Mouse (Mus musculus): Measurements from ENCODE around the gene Robo1. TPM values are rescaled to one million over a fixed set of nuclear protein-coding genes. Genes with fewer than 3 reads are reported as not detected.

The Robo1 gene
- polyA plus RNA-seq, 1 experiment from 2014 or later, result 91.8 TPM

DNA sequence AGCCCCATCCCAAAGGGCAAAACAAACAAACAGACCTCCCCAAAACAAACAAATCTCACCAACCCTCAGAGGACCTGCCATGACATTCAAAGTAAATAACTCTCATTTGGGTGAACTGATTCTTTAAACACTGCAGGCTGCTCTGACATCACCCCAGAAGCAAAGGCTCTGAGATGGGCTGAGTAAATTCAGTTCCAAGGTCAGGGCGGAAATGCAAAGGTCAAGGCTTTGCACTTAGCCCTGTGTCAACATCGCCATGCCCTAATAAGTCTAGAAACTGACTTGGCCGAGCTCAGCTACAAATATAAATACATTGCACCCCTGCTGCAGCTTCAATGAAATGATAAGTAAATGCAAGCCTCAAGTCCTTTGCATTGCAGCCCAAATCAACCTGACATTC lies 379.5 kb downstream of the Robo1 start:
- H3K4me2 ChIP-seq (ENCODE audit: low read length), result no peak overlapping the region

DNA sequence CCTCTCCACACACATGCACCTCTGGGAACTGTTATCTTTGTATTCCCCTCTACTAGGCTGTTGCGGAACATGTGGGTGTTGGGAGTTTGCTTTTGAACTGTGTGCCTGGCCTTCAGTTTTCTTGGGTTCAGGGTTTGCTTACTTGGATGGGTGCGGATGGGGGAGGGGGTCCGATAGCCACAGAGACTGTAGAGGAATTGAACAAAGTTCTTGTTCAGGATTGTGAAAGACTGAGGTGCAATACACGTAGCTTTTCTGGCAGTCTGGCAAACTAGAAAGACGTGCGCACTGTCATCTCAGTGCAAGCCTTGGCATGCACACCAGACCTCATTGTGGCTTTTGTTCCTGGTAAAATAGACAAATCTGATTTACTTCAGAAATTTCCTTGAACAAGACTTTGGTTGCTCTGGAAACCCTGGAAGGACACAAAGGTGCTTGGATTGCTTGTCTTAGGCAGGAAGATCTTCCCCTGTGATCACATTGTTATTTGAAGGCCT lies 380.1 kb downstream of the Robo1 start:
- H3K9ac ChIP-seq (replicated peaks; ENCODE audit: low read length), result no peak overlapping the region
- WGBS, result 52% methylated on average over 6 of the region's 6 CpGs
- no peaks in the 10 kb centered on the region for H3K36me3 ChIP-seq (ENCODE audit: control insufficient read depth, insufficient read depth, low read length)
- H3K27me3 ChIP-seq (ENCODE audit: control insufficient read depth, insufficient read depth, low read length), result no peaks in the 10 kb centered on the region
- no peak overlapping the region for H3K27ac ChIP-seq (replicated peaks; ENCODE audit: low read depth, low read length)
- no peak overlapping the region for H3K4me3 ChIP-seq (replicated peaks; ENCODE audit: low read depth, low read length)
- peaks cover 39% of the 10 kb centered on the region for H3K4me1 ChIP-seq (ENCODE audit: control insufficient read depth, insufficient read depth, low read length)
- no peaks in the 10 kb centered on the region for H3K9me3 ChIP-seq (ENCODE audit: control insufficient read depth, low read length)
- no peak for DNase-seq
- H3K4me2 ChIP-seq (ENCODE audit: low read length), result no peak overlapping the region
- no peak for ATAC-seq (ENCODE audit: low FRiP score, low TSS enrichment)

More for the DNA sequence above, 379.5 kb downstream of the Robo1 start:
- peaks cover 33% of the 10 kb centered on the region for H3K4me1 ChIP-seq (ENCODE audit: control insufficient read depth, insufficient read depth, low read length)
- H3K9ac ChIP-seq (replicated peaks; ENCODE audit: low read length), result no peak overlapping the region
- ATAC-seq (ENCODE audit: low FRiP score, low TSS enrichment), result no peak
- 48% methylated on average over 3 of the region's 3 CpGs for WGBS
- H3K27me3 ChIP-seq (ENCODE audit: control insufficient read depth, insufficient read depth, low read length), result no peaks in the 10 kb centered on the region
- no peak overlapping the region for H3K27ac ChIP-seq (replicated peaks; ENCODE audit: low read depth, low read length)
- no peak overlapping the region for H3K4me3 ChIP-seq (replicated peaks; ENCODE audit: low read depth, low read length)
- DNase-seq, result no peak
- no peaks in the 10 kb centered on the region for H3K36me3 ChIP-seq (ENCODE audit: control insufficient read depth, insufficient read depth, low read length)
- H3K9me3 ChIP-seq (ENCODE audit: control insufficient read depth, low read length), result no peaks in the 10 kb centered on the region

DNA sequence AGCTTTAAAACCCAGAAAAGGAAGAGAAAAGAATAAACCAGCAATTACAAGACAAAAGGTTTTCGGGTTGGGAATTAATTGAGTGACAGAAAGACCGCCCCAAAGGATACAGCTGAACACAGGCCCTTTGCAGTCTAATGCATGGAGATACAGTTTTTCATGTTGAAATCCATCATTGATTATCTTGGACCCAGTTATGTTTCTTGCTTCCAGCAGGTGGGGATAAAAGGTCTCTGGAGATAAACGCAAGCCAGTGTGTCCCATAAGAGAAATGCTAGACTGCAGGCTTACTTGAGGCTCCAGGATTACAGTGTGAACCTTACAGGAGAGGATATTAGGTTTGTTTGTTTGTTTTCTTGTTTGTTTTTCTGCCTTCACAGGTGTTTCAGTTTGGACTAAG lies 383.8 kb downstream of the Robo1 start:
- DNase-seq, result peak; percentile 74
- peak; percentile 58; the same call in 1 of the 2 replicates for ATAC-seq (ENCODE audit: low FRiP score, low TSS enrichment)
- peak overlapping the region; percentile 46; the same call in 1 of the 2 replicates for H3K27ac ChIP-seq (replicated peaks; ENCODE audit: low read depth, low read length)
- WGBS, result 9% methylated on average over 3 of the region's 3 CpGs
- no peaks in the 10 kb centered on the region for H3K36me3 ChIP-seq (ENCODE audit: control insufficient read depth, insufficient read depth, low read length)
- no peaks in the 10 kb centered on the region for H3K9me3 ChIP-seq (ENCODE audit: control insufficient read depth, low read length)
- no peaks in the 10 kb centered on the region for H3K27me3 ChIP-seq (ENCODE audit: control insufficient read depth, insufficient read depth, low read length)
- peaks cover 45% of the 10 kb centered on the region for H3K4me1 ChIP-seq (ENCODE audit: control insufficient read depth, insufficient read depth, low read length)
- no peak overlapping the region for H3K9ac ChIP-seq (replicated peaks; ENCODE audit: low read length)
- H3K4me2 ChIP-seq (ENCODE audit: low read length), result peak overlapping the region; percentile 0; the same call in 1 of the 2 replicates
- no peak overlapping the region for H3K4me3 ChIP-seq (replicated peaks; ENCODE audit: low read depth, low read length)

DNA sequence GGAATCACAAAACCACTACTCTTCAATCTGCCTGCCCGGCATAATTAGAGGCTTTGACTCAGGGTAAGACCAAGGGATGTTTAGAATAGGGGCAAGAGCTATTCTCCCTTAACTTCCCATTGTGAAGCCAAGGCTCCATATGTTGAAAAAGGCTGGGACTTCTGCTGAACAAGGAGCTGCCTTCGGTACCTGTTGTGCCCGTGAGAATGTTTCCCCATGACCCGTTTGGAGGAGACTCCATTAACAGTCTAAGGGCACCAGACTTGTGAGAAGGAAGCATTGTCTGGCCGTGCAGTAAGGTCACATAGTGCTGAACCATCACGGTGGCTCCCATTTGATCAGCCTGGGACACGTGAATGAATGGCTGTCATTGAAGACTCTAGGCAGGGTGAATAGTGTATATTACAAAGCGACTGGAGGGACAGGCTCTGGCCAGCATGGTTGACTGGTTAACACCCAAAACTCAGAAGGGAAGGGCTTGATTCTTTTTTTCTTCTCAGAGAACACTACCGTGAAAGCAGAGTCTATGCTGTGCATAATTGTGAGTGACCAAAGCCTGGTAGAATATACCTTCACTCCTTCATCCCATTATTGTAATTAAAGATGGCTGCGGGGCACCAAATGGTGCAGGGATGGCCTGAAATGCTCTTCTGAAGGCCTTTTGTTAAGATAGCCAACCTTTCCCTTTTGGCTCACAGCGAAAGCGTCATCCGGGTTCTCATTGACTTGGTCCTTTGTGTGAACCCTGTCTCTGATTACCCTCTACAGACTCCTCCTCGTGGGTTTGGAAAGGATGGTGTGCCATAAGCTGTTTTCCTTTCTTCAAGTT lies 385.6 kb downstream of the Robo1 start:
- 0 out of 2 replicates have a peak overlapping the region, but pooled peaks have one; percentile 6 for H3K4me2 ChIP-seq (ENCODE audit: low read length)

DNA sequence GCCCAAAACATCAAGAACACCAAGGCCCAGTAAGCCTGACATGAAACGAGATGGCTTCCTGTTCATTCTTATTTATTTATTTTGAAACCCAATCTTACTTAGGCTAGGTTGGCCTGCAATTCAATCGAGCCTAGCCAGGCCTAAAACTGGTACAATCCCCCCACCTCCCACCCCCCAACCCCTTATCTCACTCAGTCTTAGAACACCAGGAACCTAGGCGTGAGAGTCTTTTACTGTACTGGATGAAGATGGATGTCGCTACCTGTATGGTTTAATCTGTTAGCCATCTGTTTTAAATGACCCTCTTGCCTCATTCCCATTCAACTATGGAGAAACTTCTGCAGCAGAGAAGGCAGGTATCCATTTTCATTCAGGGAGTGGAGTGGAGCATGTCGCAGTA lies 386.7 kb downstream of the Robo1 start:
- Histone ChIP-seq H3K4me3 (replicated peaks; ENCODE audit: low read depth, low read length) (no peak overlapping the region), H3K36me3 (ENCODE audit: control insufficient read depth, insufficient read depth, low read length) (no peaks in the 10 kb centered on the region), H3K27ac (replicated peaks; ENCODE audit: low read depth, low read length) (no peak overlapping the region), H3K27me3 (ENCODE audit: control insufficient read depth, insufficient read depth, low read length) (no peaks in the 10 kb centered on the region), H3K4me2 (ENCODE audit: low read length) (no peak overlapping the region), H3K4me1 (ENCODE audit: control insufficient read depth, insufficient read depth, low read length) (peaks cover 57% of the 10 kb centered on the region), H3K9me3 (ENCODE audit: control insufficient read depth, low read length) (no peaks in the 10 kb centered on the region), H3K9ac (replicated peaks; ENCODE audit: low read length) (no peak overlapping the region)
- no peak for DNase-seq
- 84% methylated on average over 5 of the region's 5 CpGs for WGBS
- ATAC-seq (ENCODE audit: low FRiP score, low TSS enrichment), result no peak

More for the DNA sequence above, 385.6 kb downstream of the Robo1 start:
- peak; percentile 31 for DNase-seq
- H3K9ac ChIP-seq (replicated peaks; ENCODE audit: low read length), result no peak overlapping the region
- H3K4me1 ChIP-seq (ENCODE audit: control insufficient read depth, insufficient read depth, low read length), result peaks cover 50% of the 10 kb centered on the region
- H3K27me3 ChIP-seq (ENCODE audit: control insufficient read depth, insufficient read depth, low read length), result no peaks in the 10 kb centered on the region
- H3K27ac ChIP-seq (replicated peaks; ENCODE audit: low read depth, low read length), result peak overlapping the region; percentile 39
- no peak overlapping the region for H3K4me3 ChIP-seq (replicated peaks; ENCODE audit: low read depth, low read length)
- WGBS, result 14% methylated on average over 14 of the region's 14 CpGs
- peak; percentile 49; the same call in 1 of the 2 replicates for ATAC-seq (ENCODE audit: low FRiP score, low TSS enrichment)
- no peaks in the 10 kb centered on the region for H3K9me3 ChIP-seq (ENCODE audit: control insufficient read depth, low read length)
- no peaks in the 10 kb centered on the region for H3K36me3 ChIP-seq (ENCODE audit: control insufficient read depth, insufficient read depth, low read length)

DNA sequence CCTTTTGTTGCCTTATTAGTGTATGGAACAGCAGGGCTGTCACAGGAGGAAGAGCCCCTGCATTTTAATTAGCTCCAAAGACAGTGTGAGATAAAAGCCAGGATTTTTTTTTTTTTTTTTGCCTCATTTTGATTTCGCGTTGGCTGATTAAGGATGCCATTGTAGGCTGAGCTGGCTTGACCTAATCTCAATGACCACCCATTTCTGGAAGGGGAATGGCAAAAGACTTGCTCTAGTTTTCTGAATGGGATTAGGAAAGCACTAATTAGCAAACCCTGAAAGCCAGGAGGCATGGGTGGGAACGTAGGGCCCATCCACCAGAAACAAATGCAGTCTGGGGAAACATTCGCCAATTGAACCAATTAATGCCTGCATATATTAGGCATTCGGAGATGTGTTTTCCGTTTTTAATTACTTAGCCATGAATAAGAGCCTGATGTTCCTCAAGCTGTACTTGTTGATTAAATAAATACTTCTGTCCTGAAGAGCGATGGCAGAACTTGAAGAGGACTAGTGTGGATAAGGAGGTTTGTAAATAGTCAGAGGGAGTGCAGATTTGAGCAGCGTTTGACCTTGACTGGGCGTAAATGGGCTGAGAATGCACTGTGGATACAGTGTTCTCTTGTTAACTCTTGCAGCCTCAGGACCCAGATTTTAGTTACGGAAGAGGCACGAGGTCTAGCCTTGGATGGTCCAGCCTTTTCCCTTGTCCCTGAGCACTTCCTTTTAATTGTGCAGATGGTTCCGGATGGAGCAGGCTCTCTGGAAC lies 391.3 kb downstream of the Robo1 start:
- no peaks in the 10 kb centered on the region for H3K9me3 ChIP-seq (ENCODE audit: control insufficient read depth, low read length)
- ATAC-seq (ENCODE audit: low FRiP score, low TSS enrichment) (peak; percentile 85), DNase-seq (peak; percentile 80)
- no peaks in the 10 kb centered on the region for H3K27me3 ChIP-seq (ENCODE audit: control insufficient read depth, insufficient read depth, low read length)
- WGBS, result 19% methylated on average over 12 of the region's 12 CpGs
- H3K36me3 ChIP-seq (ENCODE audit: control insufficient read depth, insufficient read depth, low read length), result no peaks in the 10 kb centered on the region
- H3K4me3 ChIP-seq (replicated peaks; ENCODE audit: low read depth, low read length), result no peak overlapping the region
- H3K27ac ChIP-seq (replicated peaks; ENCODE audit: low read depth, low read length), result peak overlapping the region; percentile 76
- H3K4me1 ChIP-seq (ENCODE audit: control insufficient read depth, insufficient read depth, low read length), result peaks cover 29% of the 10 kb centered on the region
- peak overlapping the region; percentile 30 for H3K4me2 ChIP-seq (ENCODE audit: low read length)
- H3K9ac ChIP-seq (replicated peaks; ENCODE audit: low read length), result no peak overlapping the region

DNA sequence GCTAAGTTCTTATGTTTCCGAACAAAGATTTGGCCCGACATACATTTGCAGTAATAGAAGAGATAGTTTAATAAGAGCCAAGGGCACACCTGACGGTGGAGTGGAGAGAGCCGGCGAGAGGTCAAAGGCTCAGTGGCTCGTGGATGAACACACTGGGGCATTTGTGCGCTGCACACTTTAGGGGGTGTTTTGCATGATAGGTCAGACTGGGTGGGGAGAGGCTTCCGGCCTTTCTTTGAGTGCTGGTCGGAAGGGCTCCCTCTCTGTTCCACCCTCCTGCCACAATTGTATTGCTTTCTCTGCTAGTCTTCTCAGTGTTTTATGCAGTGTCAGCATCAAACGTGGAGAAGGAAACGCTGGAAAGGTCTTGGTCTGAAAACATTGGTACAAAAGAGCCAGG lies 392.2 kb downstream of the Robo1 start:
- no peak for ATAC-seq (ENCODE audit: low FRiP score, low TSS enrichment)

DNA sequence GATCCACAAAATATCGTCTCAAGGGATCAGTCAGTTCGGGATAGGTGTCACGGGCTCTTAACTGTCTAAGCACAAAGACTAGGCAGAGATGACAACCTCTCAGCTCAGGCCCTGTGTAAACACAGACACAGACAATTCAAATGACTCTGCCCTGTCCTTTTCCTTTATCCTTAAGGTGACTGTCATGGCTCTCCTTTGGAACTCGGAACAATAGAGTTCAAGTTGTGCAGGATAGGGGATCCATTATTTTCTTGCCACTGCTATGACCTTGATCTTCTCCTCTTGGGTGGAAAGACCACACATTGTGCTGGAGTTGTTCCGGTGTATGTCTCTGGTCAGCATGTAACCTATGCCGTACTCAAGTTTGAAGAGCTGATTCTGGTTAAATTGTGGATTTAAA lies 395.4 kb downstream of the Robo1 start:
- H3K27me3 ChIP-seq (ENCODE audit: control insufficient read depth, insufficient read depth, low read length), result no peaks in the 10 kb centered on the region
- no peaks in the 10 kb centered on the region for H3K9me3 ChIP-seq (ENCODE audit: control insufficient read depth, low read length)
- no peak overlapping the region for H3K4me2 ChIP-seq (ENCODE audit: low read length)
- peaks cover 21% of the 10 kb centered on the region for H3K4me1 ChIP-seq (ENCODE audit: control insufficient read depth, insufficient read depth, low read length)
- 62% methylated on average over 6 of the region's 6 CpGs for WGBS
- no peak for DNase-seq
- no peak overlapping the region for H3K27ac ChIP-seq (replicated peaks; ENCODE audit: low read depth, low read length)
- no peaks in the 10 kb centered on the region for H3K36me3 ChIP-seq (ENCODE audit: control insufficient read depth, insufficient read depth, low read length)
- ATAC-seq (ENCODE audit: low FRiP score, low TSS enrichment), result no peak
- no peak overlapping the region for H3K9ac ChIP-seq (replicated peaks; ENCODE audit: low read length)
- H3K4me3 ChIP-seq (replicated peaks; ENCODE audit: low read depth, low read length), result no peak overlapping the region

More for the DNA sequence above, 392.2 kb downstream of the Robo1 start:
- no peaks in the 10 kb centered on the region for H3K36me3 ChIP-seq (ENCODE audit: control insufficient read depth, insufficient read depth, low read length)
- no peak overlapping the region for H3K9ac ChIP-seq (replicated peaks; ENCODE audit: low read length)
- no peak overlapping the region for H3K4me3 ChIP-seq (replicated peaks; ENCODE audit: low read depth, low read length)
- DNase-seq, result no peak
- H3K9me3 ChIP-seq (ENCODE audit: control insufficient read depth, low read length), result no peaks in the 10 kb centered on the region
- 73% methylated on average over 11 of the region's 11 CpGs for WGBS
- H3K4me2 ChIP-seq (ENCODE audit: low read length), result no peak overlapping the region
- H3K27ac ChIP-seq (replicated peaks; ENCODE audit: low read depth, low read length), result no peak overlapping the region
- H3K4me1 ChIP-seq (ENCODE audit: control insufficient read depth, insufficient read depth, low read length), result peaks cover 29% of the 10 kb centered on the region
- H3K27me3 ChIP-seq (ENCODE audit: control insufficient read depth, insufficient read depth, low read length), result no peaks in the 10 kb centered on the region

Data from midbrain, embryonic 14.5 days (tissue).